Mouse (Mus musculus) forebrain, embryonic 10.5 days (tissue): Measurements from ENCODE around the gene Galns. TPM values are rescaled to one million over a fixed set of nuclear protein-coding genes. Genes with fewer than 3 reads are reported as not detected.

Experiments
- DNase-seq: peaks from one replicate; pipeline ENCODE4 v3.0.0-alpha.2; 2017; ENCODE audit warnings: low spot score; ENCODE audit errors: extremely low spot score
- H3K27ac ChIP-seq: fragments of 300-500 bp; sonication (generic); 2 replicates; pipeline ENCODE4 v1.5.1; 2016; ENCODE audit warnings: mild to moderate bottlenecking
- H3K27me3 ChIP-seq: fragments of 300-500 bp; sonication (generic); 2 replicates; pipeline ENCODE4 v1.6.1; 2016; ENCODE audit warnings: mild to moderate bottlenecking; ENCODE audit not compliant: poor library complexity, severe bottlenecking
- H3K36me3 ChIP-seq: fragments of 300-500 bp; sonication (generic); replicated peaks from 2 replicates; pipeline ENCODE4 v1.6.1; 2016; ENCODE audit warnings: mild to moderate bottlenecking, moderate library complexity
- H3K4me1 ChIP-seq: fragments of 300-500 bp; sonication (generic); 2 replicates; pipeline ENCODE4 v1.6.1; 2016
- H3K4me3 ChIP-seq: fragments of 300-500 bp; sonication (generic); 2 replicates; pipeline ENCODE4 v1.5.1; 2016; ENCODE audit warnings: mild to moderate bottlenecking, moderate library complexity
- H3K9me3 ChIP-seq: fragments of 300-500 bp; sonication (generic); 2 replicates; pipeline ENCODE4 v1.6.1; 2016; ENCODE audit warnings: mild to moderate bottlenecking, moderate library complexity
- WGBS: fragments of 180-500 bp; shearing (Covaris S2); methylation state at CpG from one replicate; pipeline ENCODE4 v1.1.7; 2016; 5-methylcytosine and 5-hydroxymethylcytosine counted together
- polyA plus RNA-seq: library from polyadenylated mRNA; unstranded; fragments of >200 nt; fragmentation: Nextera tagmentation; extraction: Ambion mirVana; gene quantifications from 2 replicates; pipeline ENCODE4 v1.2.1, GENCODE M21; 2016

Galns gene
- polyA plus RNA-seq, 1 experiment from 2014 or later = 5.5 TPM

DNA sequence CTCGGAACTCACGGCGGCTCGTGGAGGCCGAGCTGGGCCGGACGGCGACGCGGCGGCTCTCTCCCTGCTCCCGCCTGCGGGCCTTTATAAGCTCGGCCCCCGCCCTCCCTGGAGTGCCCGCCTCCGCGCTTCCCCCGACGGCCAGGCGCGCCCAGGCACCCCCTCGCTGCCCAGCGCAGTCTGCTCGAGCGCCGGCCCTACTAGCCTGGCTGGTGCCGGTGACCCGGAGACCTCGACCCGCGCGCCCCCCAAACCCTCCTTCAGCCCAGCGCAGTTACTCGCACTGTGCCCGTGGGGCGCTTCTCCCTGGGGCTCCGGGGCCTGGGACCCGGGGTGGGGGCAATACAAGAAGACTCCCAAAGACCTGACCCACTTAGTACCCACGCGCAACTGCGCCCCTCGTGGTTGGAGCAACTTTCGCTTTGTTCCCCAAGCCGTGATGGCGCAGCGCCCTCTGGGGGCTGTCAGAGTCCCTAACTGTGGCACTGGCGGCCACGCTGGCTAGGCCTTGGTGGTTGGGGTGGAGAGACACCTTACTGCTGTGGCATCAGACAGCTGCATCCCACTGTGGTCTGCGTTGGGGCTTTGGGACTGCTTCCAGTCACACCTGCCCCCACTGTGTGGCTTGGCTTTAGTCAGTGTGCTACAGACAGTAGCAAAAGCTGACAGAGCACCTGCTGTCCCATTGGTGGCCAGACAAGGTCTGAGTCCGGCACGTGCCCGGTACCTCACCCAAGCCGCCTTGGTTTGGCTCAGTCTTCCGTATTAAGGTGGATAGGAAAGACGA lies 59.8 kb downstream of the Galns start, which contains the start of gene Piezo1:
Gene Piezo1, minus strand, starts transcription at position 65 of the 787 bp plus-strand sequence.
- peaks cover 38% of the 10 kb centered on the region for H3K27me3 ChIP-seq
- H3K36me3 ChIP-seq = peaks cover 6% of the 10 kb centered on the region; the same call in 1 of the 2 replicates
- 11% methylated on average over 56 of the region's 56 CpGs for WGBS
- peak within 1 kb of the TSS; percentile 91 for H3K27ac ChIP-seq
- H3K4me1 ChIP-seq = peaks cover 54% of the 10 kb centered on the region
- DNase-seq = peak; percentile 81
- peak within 1 kb of the TSS; percentile 68 for H3K4me3 ChIP-seq
- H3K9me3 ChIP-seq = no peaks in the 10 kb centered on the region

DNA sequence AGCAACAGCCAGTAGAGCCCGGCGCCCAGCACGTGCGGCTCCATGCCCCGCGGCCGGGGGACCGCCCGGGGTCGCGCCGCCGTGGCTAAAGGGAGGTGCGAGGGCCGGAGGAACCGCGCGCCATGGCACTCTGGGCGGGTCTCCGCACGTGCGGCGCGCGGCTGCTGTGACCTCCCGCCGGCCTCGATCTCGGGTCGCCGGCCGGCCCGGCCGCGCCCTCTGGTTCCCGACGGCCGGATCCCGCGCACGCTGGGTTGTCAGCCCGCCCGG lies 60.3 kb downstream of the Galns start:
- WGBS = 1% methylated on average over 43 of the region's 43 CpGs
- peaks cover 38% of the 10 kb centered on the region for H3K27me3 ChIP-seq
- H3K27ac ChIP-seq = peak overlapping the region; percentile 91
- no peaks in the 10 kb centered on the region for H3K9me3 ChIP-seq
- no peak for DNase-seq
- H3K36me3 ChIP-seq = peaks cover 6% of the 10 kb centered on the region; the same call in 1 of the 2 replicates
- H3K4me3 ChIP-seq = peak overlapping the region; percentile 68
- H3K4me1 ChIP-seq = peaks cover 56% of the 10 kb centered on the region

DNA sequence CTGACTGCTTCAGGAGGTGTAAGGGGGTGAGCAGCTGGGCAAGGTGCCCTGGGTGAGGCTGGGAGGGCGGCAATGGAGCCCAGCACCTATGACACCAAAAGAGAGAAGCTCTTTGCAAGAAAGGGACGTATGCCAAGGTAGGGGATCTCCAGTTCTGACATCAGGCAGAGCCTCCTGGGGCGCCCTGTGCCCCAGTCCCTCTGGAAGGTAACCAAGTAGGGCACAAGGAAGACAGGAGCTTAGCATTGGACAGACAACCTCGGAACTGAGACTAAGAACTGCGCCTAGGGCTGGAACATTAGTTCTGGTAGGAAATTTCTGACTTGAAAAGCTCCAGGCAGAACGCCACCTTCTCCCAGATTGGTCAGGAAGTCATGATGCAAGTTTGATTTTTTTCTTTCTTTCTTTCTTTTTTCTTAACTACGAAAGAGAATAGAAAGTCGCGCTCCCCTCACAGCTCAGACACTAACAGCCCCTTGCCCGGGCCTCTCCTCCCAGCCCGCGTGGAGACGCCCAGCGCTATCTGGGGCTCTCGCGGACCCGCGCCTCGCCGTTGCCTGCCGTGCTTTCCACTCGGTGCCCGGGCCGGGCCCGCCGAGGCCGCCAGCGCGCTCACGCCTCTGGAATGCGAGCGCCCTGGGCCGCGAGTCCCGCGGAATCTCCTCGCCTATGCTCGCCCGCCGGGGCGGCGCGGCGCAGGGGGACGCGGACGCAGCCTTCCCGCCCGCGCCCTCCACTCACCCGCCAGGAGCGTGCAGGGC lies 60.8 kb downstream of the Galns start:
- H3K9me3 ChIP-seq = no peaks in the 10 kb centered on the region
- H3K36me3 ChIP-seq = peaks cover 6% of the 10 kb centered on the region; the same call in 1 of the 2 replicates
- peaks cover 38% of the 10 kb centered on the region for H3K27me3 ChIP-seq
- H3K4me1 ChIP-seq = peaks cover 56% of the 10 kb centered on the region
- WGBS = 4% methylated on average over 52 of the region's 52 CpGs
- peak; percentile 59 for DNase-seq
- H3K4me3 ChIP-seq = peak overlapping the region; percentile 68
- peak overlapping the region; percentile 91 for H3K27ac ChIP-seq

DNA sequence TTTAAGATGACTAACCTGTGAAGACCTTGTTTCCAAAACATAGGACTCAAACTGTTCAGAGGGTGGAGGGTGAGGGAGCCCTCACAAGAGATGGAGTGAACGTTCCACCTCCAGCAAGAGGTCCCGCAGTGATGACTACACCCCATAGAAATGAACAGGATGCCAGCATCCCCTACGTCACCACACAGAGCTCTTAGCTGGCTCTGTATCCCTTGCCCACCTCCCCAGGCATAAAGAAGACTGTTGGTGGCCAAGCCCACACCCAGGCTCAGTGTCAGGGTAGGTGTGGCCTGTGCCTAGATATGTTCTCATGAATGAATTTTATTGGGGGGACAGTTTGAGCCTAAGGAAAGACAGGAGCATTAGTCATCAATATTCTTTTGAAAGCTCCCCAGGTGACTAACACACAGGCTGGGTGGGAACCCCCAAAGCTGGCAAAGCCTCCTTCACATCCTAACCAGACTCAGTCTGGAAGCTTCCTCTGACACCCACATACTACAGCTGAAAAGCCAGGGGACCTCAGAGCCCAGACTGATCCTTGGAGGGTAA lies 62.3 kb downstream of the Galns start:
- 91% methylated on average over 3 of the region's 3 CpGs for WGBS
- Histone ChIP-seq H3K9me3 (no peaks in the 10 kb centered on the region), H3K4me3 (peak overlapping the region; percentile 68; the same call in 1 of the 2 replicates), H3K4me1 (peaks cover 56% of the 10 kb centered on the region), H3K27ac (no peak overlapping the region), H3K27me3 (peaks cover 38% of the 10 kb centered on the region), H3K36me3 (peaks cover 6% of the 10 kb centered on the region; the same call in 1 of the 2 replicates)
- DNase-seq = no peak

DNA sequence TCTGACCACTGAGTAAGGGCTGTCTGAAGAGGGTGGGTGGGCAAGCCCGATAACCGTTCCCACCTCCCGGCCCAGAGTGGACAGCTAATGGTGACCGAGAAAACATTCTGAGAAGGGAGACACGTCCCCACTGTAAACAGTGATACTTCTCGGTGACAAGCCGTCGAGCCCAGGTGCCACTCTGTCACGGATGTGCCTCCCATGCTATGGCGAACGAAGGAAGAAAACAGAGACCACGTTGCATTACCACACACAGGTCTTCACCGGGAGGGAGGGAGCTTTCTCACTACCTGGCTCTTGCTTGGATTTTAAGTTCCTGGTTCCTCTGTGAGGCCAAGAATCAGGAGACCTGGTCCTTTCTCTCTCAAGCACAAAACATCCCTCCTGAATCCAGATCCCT lies 62.9 kb downstream of the Galns start:
- peaks cover 38% of the 10 kb centered on the region for H3K27me3 ChIP-seq
- H3K36me3 ChIP-seq = peaks cover 6% of the 10 kb centered on the region; the same call in 1 of the 2 replicates
- peak overlapping the region; percentile 7 for H3K4me3 ChIP-seq
- peak overlapping the region; percentile 74; the same call in 1 of the 2 replicates for H3K27ac ChIP-seq
- 77% methylated on average over 13 of the region's 13 CpGs for WGBS
- H3K9me3 ChIP-seq = no peaks in the 10 kb centered on the region
- peaks cover 56% of the 10 kb centered on the region for H3K4me1 ChIP-seq
- DNase-seq = no peak

DNA sequence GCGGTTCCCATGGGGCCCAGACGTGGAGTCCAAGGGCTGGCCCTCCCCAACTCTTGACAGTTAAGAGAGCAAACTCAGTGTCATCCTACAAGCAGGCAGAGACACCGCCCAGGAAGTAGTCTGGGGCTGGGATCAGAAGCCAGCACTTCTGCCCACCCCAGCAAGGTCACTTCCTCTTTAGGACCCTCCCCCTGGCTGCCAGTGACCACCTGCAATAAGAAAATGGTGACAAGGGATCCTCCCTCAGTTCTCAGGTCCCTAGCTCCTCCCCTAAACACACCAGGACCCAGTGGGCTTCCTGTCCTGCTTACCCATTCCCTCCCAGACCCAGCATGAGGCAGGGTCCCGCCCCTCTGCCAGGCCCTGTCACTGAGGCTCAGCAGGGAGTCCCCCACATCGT lies 63.4 kb downstream of the Galns start:
- peaks cover 38% of the 10 kb centered on the region for H3K27me3 ChIP-seq
- peak overlapping the region; percentile 74 for H3K27ac ChIP-seq
- no peak for DNase-seq
- H3K4me1 ChIP-seq = peaks cover 56% of the 10 kb centered on the region
- 34% methylated on average over 5 of the region's 5 CpGs for WGBS
- H3K4me3 ChIP-seq = peak overlapping the region; percentile 31
- H3K36me3 ChIP-seq = peaks cover 6% of the 10 kb centered on the region; the same call in 1 of the 2 replicates
- H3K9me3 ChIP-seq = no peaks in the 10 kb centered on the region

DNA sequence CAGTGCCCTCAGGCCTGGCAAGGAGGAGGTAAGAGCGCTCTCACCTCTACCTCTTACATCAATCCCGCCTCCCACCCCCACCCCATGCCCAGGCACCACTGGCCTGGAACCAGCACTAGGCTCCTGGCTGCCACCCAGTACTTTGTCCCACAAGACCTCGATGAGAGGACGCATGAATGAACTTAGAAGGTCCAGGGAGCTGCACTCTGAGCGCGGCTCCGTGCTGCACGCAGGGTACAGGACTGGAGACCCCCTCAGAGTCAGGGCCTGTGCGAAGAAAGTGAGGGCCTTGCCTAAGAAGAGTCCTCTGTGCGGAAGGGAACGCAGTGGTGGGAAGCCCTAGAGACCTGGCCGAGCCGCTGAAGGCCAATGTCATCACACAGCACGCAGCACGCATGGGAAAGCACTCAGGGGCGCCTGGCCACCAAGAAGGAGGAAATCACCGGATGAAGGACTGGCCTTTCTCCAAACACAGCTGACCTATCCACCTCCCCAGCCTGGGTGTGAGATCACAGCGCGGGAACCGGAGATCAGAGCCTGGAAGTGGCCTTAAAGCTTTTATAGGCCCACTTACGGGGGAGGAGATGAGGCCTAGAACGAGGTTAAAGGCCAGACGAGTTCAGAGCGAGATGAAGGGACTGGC lies 64.3 kb downstream of the Galns start:
- 81% methylated on average over 24 of the region's 24 CpGs for WGBS
- peak overlapping the region; percentile 31; the same call in 1 of the 2 replicates for H3K4me3 ChIP-seq
- H3K27ac ChIP-seq = peak overlapping the region; percentile 74

DNA sequence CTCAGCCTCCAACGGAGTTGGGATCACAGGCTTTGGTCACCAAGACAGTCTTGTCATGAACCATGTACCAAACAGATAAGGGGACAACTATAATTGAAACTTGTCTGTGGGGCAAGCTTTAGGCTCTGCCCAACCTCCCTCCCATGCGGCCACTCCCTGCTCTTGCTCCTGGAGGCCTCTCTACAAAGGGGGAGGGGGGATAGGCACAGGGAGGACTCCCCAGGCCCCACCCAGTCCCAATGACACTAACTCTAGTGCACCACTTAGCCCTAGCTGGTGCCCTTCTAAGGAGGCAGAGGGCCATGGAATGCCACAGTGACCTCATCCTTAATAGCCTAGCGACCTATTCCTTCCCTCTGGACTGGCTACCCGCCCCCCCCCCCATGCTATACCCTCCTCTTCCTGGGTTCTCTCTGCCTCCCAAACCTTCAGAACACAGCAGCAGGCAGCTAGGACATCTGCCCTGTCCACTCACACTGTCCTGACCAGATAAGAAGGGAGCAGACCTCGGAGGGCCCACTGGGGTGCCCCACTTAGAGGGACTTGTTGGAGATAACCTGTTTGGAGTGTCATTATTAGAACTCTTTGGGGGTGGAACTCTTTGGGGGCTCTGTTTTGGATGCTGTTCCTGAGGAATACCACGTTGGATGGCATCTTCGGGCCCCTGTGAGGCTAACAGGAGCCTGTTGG lies 65.1 kb downstream of the Galns start:
- WGBS = 85% methylated on average over 7 of the region's 7 CpGs
- Histone ChIP-seq H3K36me3 (peaks cover 6% of the 10 kb centered on the region; the same call in 1 of the 2 replicates), H3K4me3 (peak overlapping the region; percentile 31; the same call in 1 of the 2 replicates), H3K27me3 (peaks cover 27% of the 10 kb centered on the region), H3K4me1 (peaks cover 51% of the 10 kb centered on the region), H3K27ac (peak overlapping the region; percentile 74), H3K9me3 (no peaks in the 10 kb centered on the region)
- no peak for DNase-seq

More for the DNA sequence above, 64.3 kb downstream of the Galns start:
- no peak for DNase-seq
- Histone ChIP-seq H3K4me1 (peaks cover 56% of the 10 kb centered on the region), H3K36me3 (peaks cover 6% of the 10 kb centered on the region; the same call in 1 of the 2 replicates), H3K27me3 (peaks cover 34% of the 10 kb centered on the region), H3K9me3 (no peaks in the 10 kb centered on the region)

DNA sequence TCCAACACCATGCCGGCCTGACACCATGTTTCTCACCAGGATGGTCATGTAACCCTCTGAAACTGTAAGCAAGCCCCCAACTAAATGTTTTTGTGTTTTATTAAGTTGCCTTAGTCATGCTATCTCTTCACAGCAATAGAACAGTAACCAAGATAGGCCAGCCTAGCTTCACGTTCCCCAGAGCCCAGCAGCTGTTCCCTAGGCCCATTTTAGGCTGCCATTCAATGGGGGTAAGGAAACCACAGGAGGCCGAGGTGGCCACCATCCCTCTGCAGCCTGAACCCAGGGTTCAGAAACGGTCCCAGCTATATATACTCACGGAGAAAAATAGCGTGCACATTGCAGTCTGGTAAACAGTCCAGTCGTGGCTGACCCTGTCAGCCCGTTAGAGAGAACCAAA lies 67.1 kb downstream of the Galns start:
- peaks cover 6% of the 10 kb centered on the region; the same call in 1 of the 2 replicates for H3K36me3 ChIP-seq
- H3K27ac ChIP-seq = no peak overlapping the region
- no peaks in the 10 kb centered on the region for H3K9me3 ChIP-seq
- H3K27me3 ChIP-seq = peaks cover 6% of the 10 kb centered on the region
- no peak for DNase-seq
- 95% methylated on average over 8 of the region's 8 CpGs for WGBS
- H3K4me3 ChIP-seq = no peak overlapping the region
- H3K4me1 ChIP-seq = peaks cover 37% of the 10 kb centered on the region

DNA sequence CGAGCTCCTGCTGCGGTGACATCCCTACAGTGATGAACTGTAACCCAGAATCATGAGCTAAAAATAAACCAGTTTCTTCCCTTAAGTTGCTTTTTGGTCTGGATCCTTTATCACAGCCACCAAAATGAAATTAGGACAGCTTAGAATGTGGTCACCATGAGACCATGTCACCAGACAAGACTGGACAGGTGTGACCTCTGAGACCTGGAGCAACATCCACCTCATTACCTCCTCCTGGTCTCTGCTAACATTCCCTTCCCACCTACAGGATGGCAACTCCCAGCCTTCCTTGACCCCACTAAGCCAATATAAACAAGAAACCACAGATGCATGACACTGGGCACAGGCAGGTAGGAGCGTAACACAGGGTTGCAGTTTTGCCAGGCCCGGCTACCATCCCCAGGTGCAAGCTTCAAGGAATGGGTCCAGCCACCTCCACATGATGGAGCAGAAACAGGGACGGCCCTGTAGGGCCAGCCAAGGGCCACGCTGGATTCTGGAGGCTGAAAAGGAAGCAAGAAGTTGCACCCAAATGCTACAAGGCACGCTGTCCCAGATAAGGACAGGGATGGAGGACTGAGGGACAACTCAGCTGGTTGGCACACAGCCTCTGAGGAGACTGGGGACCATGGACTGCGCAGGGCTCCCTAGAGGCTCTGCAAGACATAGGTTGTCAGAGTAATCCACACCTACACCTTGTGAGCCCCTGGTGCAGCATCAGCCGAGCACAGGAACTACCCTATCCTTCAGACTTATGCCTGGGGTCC lies 72.8 kb downstream of the Galns start:
- peak overlapping the region; percentile 53 for H3K27ac ChIP-seq
- WGBS = 93% methylated on average over 9 of the region's 9 CpGs
- H3K9me3 ChIP-seq = no peaks in the 10 kb centered on the region
- H3K4me3 ChIP-seq = no peak overlapping the region
- peaks cover 22% of the 10 kb centered on the region for H3K4me1 ChIP-seq
- DNase-seq = no peak
- H3K27me3 ChIP-seq = no peaks in the 10 kb centered on the region
- H3K36me3 ChIP-seq = no peaks in the 10 kb centered on the region

DNA sequence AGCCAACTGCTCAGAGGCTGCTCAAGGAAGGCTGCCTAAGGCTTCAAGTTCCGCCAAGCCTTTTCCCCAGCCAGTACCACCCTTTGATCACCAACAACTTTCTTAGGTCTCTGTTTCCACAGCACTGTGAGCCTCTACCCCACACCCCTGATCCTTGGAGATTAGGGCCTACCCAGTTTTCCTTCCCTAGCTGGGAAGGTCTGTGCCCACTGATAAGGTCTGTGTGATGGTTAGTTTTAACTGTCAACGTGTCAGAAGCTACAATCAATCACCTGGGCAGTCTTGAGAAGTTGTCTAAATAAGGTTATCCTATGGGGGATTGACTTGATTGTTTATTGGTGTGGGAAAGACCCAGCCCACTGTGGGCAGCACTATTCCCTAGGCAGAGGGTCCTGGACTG lies 73.5 kb downstream of the Galns start:
- DNase-seq = no peak
- no peak overlapping the region for H3K4me3 ChIP-seq
- peaks cover 22% of the 10 kb centered on the region for H3K4me1 ChIP-seq
- no peak overlapping the region for H3K27ac ChIP-seq
- 88% methylated on average over 2 of the region's 2 CpGs for WGBS
- H3K36me3 ChIP-seq = no peaks in the 10 kb centered on the region
- no peaks in the 10 kb centered on the region for H3K9me3 ChIP-seq
- no peaks in the 10 kb centered on the region for H3K27me3 ChIP-seq
